Mouse (Mus musculus) kidney, adult 2 months (tissue): ENCODE measurements at regions not wholly inside any gene's neighbourhood (a gene's known extent, or its start where the extent isn't known, plus 50 kb on each side); places are given as distances from the start of the nearest gene placed in this dataset.

ENCODE experiments used
- CTCF ChIP-seq: fragments of 200-500 bp; conservative IDR thresholded peaks from 2 replicates; pipeline ENCODE4 v1.5.1; 2011; ENCODE audit warnings: low read depth, mild to moderate bottlenecking, control low read depth, low read length, moderate library complexity, mixed read lengths; ENCODE audit not compliant: insufficient read depth, insufficient read length
- POLR2A ChIP-seq: fragments of 200-500 bp; IDR thresholded peaks from one replicate; pipeline ENCODE4 v1.6.1; 2011; ENCODE audit warnings: low read depth, low read length, control low read depth

GRCm38 (mm10) chr1:133544996-133545395 lies 65.1 kb downstream of the Snrpe start:
- no peak for TF ChIP-seq POLR2A
- TF ChIP-seq CTCF: no peak
